Mouse (Mus musculus): Measurements from ENCODE around the gene Hilpda.

GRCm38 (mm10) chr6:29246585-29246984 lies 25.7 kb upstream of the Hilpda start:
- TF ChIP-seq MAFK (IDR thresholded peaks at IDR 0.05; ENCODE audit: insufficient read depth, low read depth, low read length) (no peak), ZC3H11A (IDR thresholded peaks at IDR 0.05; ENCODE audit: borderline replicate concordance, low read depth, low read length) (no peak), HCFC1 (IDR thresholded peaks at IDR 0.05; ENCODE audit: borderline replicate concordance, insufficient read depth, low read length) (no peak)
